Mouse (Mus musculus) small intestine, adult 2 months (tissue): ENCODE results near the gene Rbms3.

ENCODE experiments used
- CTCF ChIP-seq: fragments of 200-500 bp; IDR thresholded peaks from 2 replicates; pipeline ENCODE4 v1.5.1; 2012; ENCODE audit warnings: low read depth, mild to moderate bottlenecking, control low read depth, inconsistent platforms, low read length, moderate library complexity, mixed read lengths; ENCODE audit not compliant: insufficient replicate concordance, insufficient read length; ENCODE audit errors: extremely low read depth
- POLR2A ChIP-seq: fragments of 200-500 bp; IDR thresholded peaks from 2 replicates; pipeline ENCODE4 v1.6.1; 2012; ENCODE audit warnings: low read depth, mild to moderate bottlenecking, control low read depth, inconsistent platforms, low read length, moderate library complexity

DNA sequence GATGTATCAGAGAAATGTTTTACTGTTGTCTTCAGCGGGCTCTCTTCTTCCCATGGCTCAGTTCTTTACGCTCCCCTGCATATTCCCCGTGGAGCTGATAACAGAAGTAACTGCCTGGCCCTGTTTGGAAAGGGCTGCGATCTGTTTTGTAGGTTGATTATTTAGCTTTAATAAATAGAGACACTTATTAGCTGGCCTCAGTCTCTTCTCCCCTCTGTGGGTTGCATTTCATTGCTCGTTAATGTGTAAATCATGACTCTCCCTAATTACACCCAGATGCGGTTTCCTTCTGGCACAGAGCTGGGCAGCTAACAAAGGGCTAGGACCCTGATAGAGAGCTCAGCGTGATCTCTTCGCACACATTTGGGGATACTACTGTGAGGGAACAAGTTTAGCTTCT lies 1073.1 kb downstream of the Rbms3 start:
- TF ChIP-seq POLR2A (no peak), CTCF (no peak)
